Mouse (Mus musculus) liver, adult 2 months (tissue): ENCODE measurements around the gene Rara. TPM values are rescaled to one million over a fixed set of nuclear protein-coding genes. Genes with fewer than 3 reads are reported as not detected.
A peak's percentile ranks its signal among the peaks of the same experiment; 100 is the strongest.
"Not testable (repeated sequence)": the region's sequence is repeated elsewhere in the genome, so short reads cannot be mapped to it uniquely, and the experiment has no call there.

Experiments
- DNase-seq: peaks from one replicate; pipeline ENCODE4 v3.0.0-alpha.2; 2011; ENCODE audit warnings: low read depth, low spot score; ENCODE audit errors: extremely low read depth
- H3K27ac ChIP-seq: fragments of 200-500 bp; replicated peaks from 2 replicates; pipeline ENCODE4 v1.5.1; 2012; ENCODE audit warnings: low read depth, mild to moderate bottlenecking, control low read depth, inconsistent platforms, low read length; ENCODE audit not compliant: insufficient read depth
- H3K27me3 ChIP-seq: fragments of 200-500 bp; 2 replicates; pipeline ENCODE4 v1.6.1; 2012; ENCODE audit warnings: mild to moderate bottlenecking, moderate library complexity, low read length, inconsistent platforms; ENCODE audit not compliant: control insufficient read depth, insufficient read depth
- H3K36me3 ChIP-seq: fragments of 200-500 bp; 2 replicates; pipeline ENCODE4 v1.6.1; 2012; ENCODE audit warnings: low read length, inconsistent platforms; ENCODE audit not compliant: control insufficient read depth, insufficient read depth
- H3K4me1 ChIP-seq: fragments of 200-500 bp; 2 replicates; pipeline ENCODE4 v1.6.1; 2011; ENCODE audit warnings: low read length; ENCODE audit not compliant: control insufficient read depth, insufficient read depth
- H3K4me3 ChIP-seq: fragments of 200-500 bp; 2 replicates; pipeline ENCODE4 v1.5.1; 2011; ENCODE audit warnings: low read depth, mild to moderate bottlenecking, control low read depth, low read length, moderate library complexity; ENCODE audit not compliant: insufficient read depth
- H3K79me2 ChIP-seq: fragments of 200-500 bp; 2 replicates; pipeline ENCODE4 v1.6.1; 2012; ENCODE audit warnings: inconsistent platforms, mild to moderate bottlenecking, low read length, moderate library complexity; ENCODE audit not compliant: control insufficient read depth, insufficient read depth
- H3K9ac ChIP-seq: fragments of 200-500 bp; 2 replicates; pipeline ENCODE4 v1.6.1; 2012; ENCODE audit warnings: low read depth, mild to moderate bottlenecking, control low read depth, inconsistent platforms, low read length
- CTCF ChIP-seq: fragments of 200-500 bp; IDR thresholded peaks from 2 replicates; pipeline ENCODE4 v1.5.1; 2011; ENCODE audit warnings: low read depth, low read length, control low read depth
- POLR2A ChIP-seq: fragments of 200-500 bp; IDR thresholded peaks from 2 replicates; pipeline ENCODE4 v1.6.1; 2011; ENCODE audit warnings: low read length, control low read depth; ENCODE audit not compliant: insufficient read depth; ENCODE audit errors: extremely low read depth
- WGBS: fragments of 180-500 bp; shearing (Covaris S2); methylation state at CpG from one replicate; pipeline ENCODE4 v1.1.7; 2018; 5-methylcytosine and 5-hydroxymethylcytosine counted together
- polyA plus RNA-seq: library from polyadenylated mRNA; depleted of rRNA; stranded (reverse); fragments of >200 nt; gene quantifications from 2 replicates; pipeline ENCODE4 v1.2.3, GENCODE M21; 2012
- total RNA-seq: library from RNA; depleted of rRNA; stranded (reverse); fragments of >200 nt; gene quantifications from 2 replicates; pipeline ENCODE4 v1.2.3, GENCODE M21; 2014

Gene Rara
- total and polyA plus RNA-seq, 2 experiments: 3.7 to 14.1 TPM

- 0 out of 2 replicates have a peak overlapping the region, but pooled peaks have one; percentile 6 for H3K9ac ChIP-seq
- no peak overlapping the region for H3K27ac ChIP-seq
- H3K27me3 ChIP-seq: no peaks in the 10 kb centered on the region
- H3K36me3 ChIP-seq: no peaks in the 10 kb centered on the region
- peak; percentile 29; the same call in 1 of the 2 replicates for TF ChIP-seq CTCF
- TF ChIP-seq POLR2A: no peak
- 31% methylated on average over 9 of the region's 9 CpGs for WGBS
- DNase-seq: peak; percentile 86
- no peak overlapping the region for H3K4me3 ChIP-seq
- no peaks in the 10 kb centered on the region for H3K4me1 ChIP-seq
- H3K79me2 ChIP-seq: no peaks in the 10 kb centered on the region
Measured at GRCm38 (mm10) chr11:98918231-98918630, 9.4 kb upstream of the Rara start.

DNA sequence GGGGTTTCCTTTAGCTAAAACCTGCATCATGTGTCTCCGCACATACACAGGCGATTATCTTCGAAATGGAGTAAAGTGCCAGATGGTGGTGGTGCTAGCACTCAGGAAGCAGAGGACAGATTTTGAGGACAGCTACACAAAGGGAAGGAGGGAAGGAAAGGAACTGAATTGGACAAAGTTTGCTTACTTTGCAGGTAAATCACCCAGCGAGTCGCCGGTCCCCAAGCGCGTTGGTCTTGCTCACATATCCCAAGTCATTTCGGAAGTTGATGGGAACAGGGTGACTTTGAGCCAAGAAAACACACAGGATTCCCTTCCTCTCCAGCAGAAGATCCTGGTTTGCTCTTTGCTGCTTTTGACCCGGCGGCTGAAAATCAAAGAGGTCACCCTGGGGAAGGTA lies 8.6 kb upstream of the Rara start:
- Histone ChIP-seq H3K27ac (no peak overlapping the region), H3K36me3 (no peaks in the 10 kb centered on the region)
- 92% methylated on average over 11 of the region's 11 CpGs for WGBS

DNA sequence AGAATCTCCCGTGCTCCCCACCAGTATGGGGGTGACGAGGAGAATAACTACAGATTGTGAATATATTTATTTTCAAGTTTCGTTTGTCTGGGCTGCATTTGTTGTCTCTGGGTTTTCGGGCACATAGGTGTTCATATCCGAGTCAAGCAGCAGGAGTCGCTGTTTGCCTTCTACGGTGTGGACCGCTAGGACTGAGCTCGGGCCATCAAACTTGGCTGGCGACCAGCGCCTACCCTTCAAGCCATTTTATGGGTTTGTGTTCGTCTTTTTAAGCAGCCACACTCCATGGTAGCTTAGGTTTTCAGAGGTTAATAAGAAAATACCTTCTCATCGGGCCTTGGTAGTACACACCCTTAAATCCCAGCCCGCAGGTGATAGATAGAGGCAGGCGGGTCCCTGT lies 5.8 kb upstream of the Rara start:
- not testable (repeated sequence) for H3K4me1 ChIP-seq

More for the DNA sequence above, 8.6 kb upstream of the Rara start:
- H3K79me2 ChIP-seq: no peaks in the 10 kb centered on the region
- no peaks in the 10 kb centered on the region for H3K4me1 ChIP-seq
- no peaks in the 10 kb centered on the region for H3K27me3 ChIP-seq
- TF ChIP-seq POLR2A (no peak), CTCF (no peak)
- no peak for DNase-seq
- H3K4me3 ChIP-seq: no peak overlapping the region
- H3K9ac ChIP-seq: no peak overlapping the region

DNA sequence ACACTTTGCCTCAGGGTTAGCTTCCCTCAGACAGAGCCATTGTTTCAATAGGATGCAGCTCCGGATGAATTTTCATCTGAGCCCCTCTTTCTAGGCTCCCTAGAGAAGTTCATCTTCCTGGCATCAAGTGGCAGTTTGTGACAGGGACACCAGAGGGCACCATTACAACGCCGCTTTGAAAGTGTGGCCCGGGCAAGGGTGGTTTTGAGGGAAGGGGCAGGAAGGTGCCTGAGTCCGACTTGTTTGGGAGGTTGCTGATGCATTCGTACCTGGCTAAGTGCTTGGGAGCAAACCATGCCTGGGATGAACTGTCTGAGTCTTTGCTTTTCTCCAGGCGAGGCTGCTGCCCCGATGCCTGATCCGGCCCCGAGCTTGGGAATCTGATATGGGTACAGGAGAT lies 5.3 kb upstream of the Rara start:
- H3K36me3 ChIP-seq, H3K4me3 ChIP-seq, H3K4me1 ChIP-seq, H3K9ac ChIP-seq, H3K27ac ChIP-seq, H3K27me3 ChIP-seq, H3K79me2 ChIP-seq: not testable (repeated sequence)
- TF ChIP-seq CTCF: peak; percentile 82
- WGBS: 65% methylated on average over 10 of the region's 10 CpGs
- DNase-seq: peak; percentile 23

More for the DNA sequence above, 5.8 kb upstream of the Rara start:
- 61% methylated on average over 15 of the region's 15 CpGs for WGBS
- not testable (repeated sequence) for H3K27ac ChIP-seq, H3K36me3 ChIP-seq, H3K79me2 ChIP-seq, H3K4me3 ChIP-seq, DNase-seq, H3K27me3 ChIP-seq, H3K9ac ChIP-seq
- peak; percentile 52 for TF ChIP-seq CTCF

- DNase-seq, H3K27ac ChIP-seq, H3K27me3 ChIP-seq, H3K36me3 ChIP-seq, H3K9ac ChIP-seq, H3K4me1 ChIP-seq, H3K4me3 ChIP-seq, H3K79me2 ChIP-seq: not testable (repeated sequence)
- WGBS: 78% methylated on average over 16 of the region's 16 CpGs
Measured at GRCm38 (mm10) chr11:98922851-98923711, 4.5 kb upstream of the Rara start.

DNA sequence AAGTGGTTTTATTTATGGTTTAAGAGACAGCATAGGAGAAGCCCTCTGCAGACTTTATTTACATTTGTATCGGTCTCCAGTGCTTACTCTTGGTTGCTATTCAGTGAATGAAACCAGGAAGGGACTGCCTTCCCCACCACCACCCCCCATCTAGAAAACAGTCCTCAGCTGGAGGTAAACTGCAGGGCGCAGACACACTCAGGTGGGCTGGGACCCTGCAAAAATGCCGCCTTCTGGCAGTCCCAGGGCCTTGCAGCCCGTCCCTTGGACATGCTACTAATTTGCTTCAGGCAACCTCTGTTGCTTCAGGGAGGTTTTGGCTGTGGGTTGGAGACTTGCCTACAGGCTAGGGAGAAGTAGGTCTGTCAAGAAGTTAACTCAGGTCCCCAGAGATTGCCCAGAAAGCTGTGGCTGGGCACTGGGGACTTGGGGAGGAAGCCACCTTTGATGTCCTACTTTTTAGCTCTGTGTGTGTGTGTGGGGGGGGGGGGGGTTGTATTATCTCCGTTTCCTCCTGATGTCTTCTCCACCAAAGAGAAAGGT lies 2.9 kb upstream of the Rara start:
- no peak overlapping the region for H3K9ac ChIP-seq
- H3K4me1 ChIP-seq: peaks cover 1% of the 10 kb centered on the region; the same call in 1 of the 2 replicates
- H3K79me2 ChIP-seq: no peaks in the 10 kb centered on the region
- no peaks in the 10 kb centered on the region for H3K27me3 ChIP-seq
- no peak overlapping the region for H3K27ac ChIP-seq
- DNase-seq: no peak
- no peak overlapping the region for H3K4me3 ChIP-seq
- no peak for TF ChIP-seq CTCF
- WGBS: 81% methylated on average over 5 of the region's 5 CpGs
- no peaks in the 10 kb centered on the region for H3K36me3 ChIP-seq
